Mouse (Mus musculus) intestine, postnatal 0 days (tissue): ENCODE measurements at regions not wholly inside any gene's neighbourhood (a gene's known extent, or its start where the extent isn't known, plus 50 kb on each side); places are given as distances from the start of the nearest gene placed in this dataset.

Experiments
- ATAC-seq: fragments of 200-750 bp; cut with Nextera tagmentation; 2 replicates; pipeline ENCODE4 v1.8.0; 2017; ENCODE audit warnings: mild to moderate bottlenecking, moderate TSS enrichment, moderate library complexity
- H3K27ac ChIP-seq: fragments of 300-500 bp; sonication (generic); 2 replicates; pipeline ENCODE4 v1.5.1; 2014; ENCODE audit warnings: mild to moderate bottlenecking, low read depth, low read length, moderate library complexity
- H3K27me3 ChIP-seq: fragments of 300-500 bp; sonication (generic); replicated peaks from 2 replicates; pipeline ENCODE4 v1.6.1; 2014; ENCODE audit warnings: low read length, mixed read lengths; ENCODE audit not compliant: control insufficient read depth, insufficient read depth
- H3K36me3 ChIP-seq: fragments of 300-500 bp; sonication (generic); 2 replicates; pipeline ENCODE4 v1.6.1; 2014; ENCODE audit warnings: mild to moderate bottlenecking, moderate library complexity; ENCODE audit not compliant: control insufficient read depth, insufficient read depth
- H3K4me1 ChIP-seq: fragments of 300-500 bp; sonication (generic); replicated peaks from 2 replicates; pipeline ENCODE4 v1.6.1; 2014; ENCODE audit warnings: antibody characterized with exemption, low read length, mixed read lengths; ENCODE audit not compliant: control insufficient read depth, insufficient read depth
- H3K4me2 ChIP-seq: fragments of 300-500 bp; sonication (generic); replicated peaks from 2 replicates; pipeline ENCODE4 v1.6.1; 2014; ENCODE audit warnings: low read depth, mild to moderate bottlenecking, moderate library complexity
- H3K4me3 ChIP-seq: fragments of 300-500 bp; sonication (generic); 2 replicates; pipeline ENCODE4 v1.5.1; 2014; ENCODE audit warnings: low read depth, low read length
- H3K9ac ChIP-seq: fragments of 300-500 bp; sonication (generic); 2 replicates; pipeline ENCODE4 v1.6.1; 2014; ENCODE audit warnings: mild to moderate bottlenecking, low read depth, low read length
- H3K9me3 ChIP-seq: fragments of 300-500 bp; sonication (generic); 2 replicates; pipeline ENCODE4 v1.6.1; 2016; ENCODE audit warnings: mixed run types; ENCODE audit not compliant: control insufficient read depth
- CTCF ChIP-seq: sonication (generic); IDR thresholded peaks from 2 replicates; pipeline ENCODE4 v1.5.1; 2016; ENCODE audit warnings: low read depth, mild to moderate bottlenecking, control low read depth, antibody characterized with exemption, moderate library complexity
- WGBS: fragments of 180-500 bp; shearing (Covaris S2); extraction: QIAGEN DNeasy Blood & Tissue Kit; methylation state at CpG from one replicate; pipeline ENCODE4 v1.1.7; 2014; 5-methylcytosine and 5-hydroxymethylcytosine counted together

DNA sequence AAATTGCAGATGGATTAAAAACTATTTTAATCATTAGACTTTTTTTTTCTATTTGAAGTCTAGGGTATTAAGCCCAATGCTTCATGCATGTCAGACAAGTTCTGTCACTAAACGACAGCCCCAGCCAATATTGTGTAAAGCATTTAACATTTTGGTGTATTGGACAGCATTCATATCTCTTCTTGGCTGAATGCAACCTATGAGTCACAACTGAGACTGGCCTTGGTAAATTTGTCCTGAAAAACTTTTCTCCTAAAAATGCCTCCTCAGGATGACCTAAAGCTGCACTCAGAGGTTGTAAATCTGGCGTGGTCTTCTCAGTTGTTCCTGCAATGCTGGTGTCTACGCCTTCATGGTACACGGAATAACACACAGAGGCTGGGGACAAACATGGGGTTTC is 78.7 kb upstream of the Gpr141 start:
- Histone ChIP-seq H3K27me3 (no peaks in the 10 kb centered on the region), H3K9me3 (no peaks in the 10 kb centered on the region), H3K36me3 (no peaks in the 10 kb centered on the region), H3K4me3 (no peak overlapping the region), H3K4me2 (no peak overlapping the region), H3K9ac (no peak overlapping the region), H3K27ac (no peak overlapping the region), H3K4me1 (no peaks in the 10 kb centered on the region)
- no peak for TF ChIP-seq CTCF
- no peak for ATAC-seq
- 85% methylated on average over 4 of the region's 4 CpGs for WGBS

DNA sequence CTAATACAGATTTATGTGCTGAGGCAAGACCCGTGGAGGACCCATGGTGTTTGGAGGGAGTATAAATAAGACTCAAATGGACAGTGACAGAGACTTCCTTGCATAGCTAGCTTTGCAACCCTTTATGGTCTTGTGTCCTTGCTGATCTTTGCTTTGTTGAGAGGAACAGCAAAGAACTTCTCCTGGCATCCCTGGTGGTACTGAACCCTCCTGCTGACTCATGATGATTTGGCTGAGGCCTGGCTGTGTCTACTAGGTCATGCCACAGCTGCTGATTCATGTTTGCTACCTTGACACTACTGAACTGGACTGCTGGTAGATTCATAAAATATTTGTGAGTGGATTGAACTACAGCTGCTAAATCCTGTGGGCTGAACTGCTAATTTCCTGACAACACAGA is 73.1 kb upstream of the Gpr141 start:
- ATAC-seq: no peak
- Histone ChIP-seq H3K27ac (no peak overlapping the region), H3K4me1 (no peaks in the 10 kb centered on the region), H3K9me3 (no peaks in the 10 kb centered on the region), H3K4me3 (no peak overlapping the region), H3K4me2 (no peak overlapping the region), H3K9ac (no peak overlapping the region), H3K27me3 (no peaks in the 10 kb centered on the region), H3K36me3 (no peaks in the 10 kb centered on the region)
- TF ChIP-seq CTCF: no peak
- 85% methylated on average over 1 of the region's 1 CpGs for WGBS

GRCm38 (mm10) chr13:19888983-19889773 is 65.1 kb upstream of the Gpr141 start:
- WGBS: 85% methylated on average over 11 of the region's 11 CpGs
- no peak for TF ChIP-seq CTCF
- Histone ChIP-seq H3K27me3 (no peaks in the 10 kb centered on the region), H3K9me3 (no peaks in the 10 kb centered on the region), H3K27ac (no peak overlapping the region), H3K36me3 (no peaks in the 10 kb centered on the region), H3K4me3 (no peak overlapping the region), H3K9ac (no peak overlapping the region), H3K4me2 (no peak overlapping the region), H3K4me1 (no peaks in the 10 kb centered on the region)
- ATAC-seq: no peak

DNA sequence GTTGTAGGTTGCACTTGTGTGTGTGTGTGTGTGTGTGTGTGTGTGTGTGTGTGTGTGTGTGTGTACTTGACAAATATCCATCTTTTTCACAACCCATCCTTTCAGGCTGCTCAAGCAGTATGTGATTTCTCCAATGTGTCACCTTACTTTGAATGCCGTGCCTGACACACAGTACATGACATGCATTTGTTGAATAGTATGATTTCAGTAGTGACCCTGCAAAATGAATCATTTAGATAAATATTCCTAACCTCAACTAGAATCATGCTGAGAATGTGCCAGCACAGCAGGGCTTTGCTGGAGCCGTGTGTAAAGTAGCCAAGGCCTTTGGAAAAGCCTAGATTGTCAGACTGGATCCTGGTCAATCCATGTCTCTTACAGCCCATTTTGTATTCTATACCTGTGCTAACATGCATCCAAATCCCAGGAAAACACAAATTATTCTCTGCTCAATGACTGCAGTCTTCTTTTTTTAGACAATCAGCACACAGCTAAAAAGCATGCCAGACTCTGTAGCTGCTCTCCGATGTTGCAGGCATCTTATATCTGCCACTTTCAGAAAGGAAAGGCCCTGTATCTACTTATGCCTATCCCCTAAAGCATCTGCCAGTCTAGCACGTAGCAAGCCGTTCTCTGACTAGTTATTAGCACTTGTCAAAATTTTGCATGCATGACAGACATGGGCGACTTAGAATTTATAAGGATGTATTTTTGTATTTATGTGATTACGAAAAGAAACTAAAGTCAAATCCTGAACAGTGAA is 60.0 kb upstream of the Gpr141 start:
- no peaks in the 10 kb centered on the region for H3K4me1 ChIP-seq
- 90% methylated on average over 7 of the region's 7 CpGs for WGBS
- no peak for ATAC-seq
- H3K4me2 ChIP-seq: no peak overlapping the region
- no peak overlapping the region for H3K4me3 ChIP-seq
- no peak for TF ChIP-seq CTCF
- H3K27ac ChIP-seq: no peak overlapping the region
- no peaks in the 10 kb centered on the region for H3K9me3 ChIP-seq
- H3K9ac ChIP-seq: no peak overlapping the region
- H3K27me3 ChIP-seq: no peaks in the 10 kb centered on the region
- no peaks in the 10 kb centered on the region for H3K36me3 ChIP-seq

DNA sequence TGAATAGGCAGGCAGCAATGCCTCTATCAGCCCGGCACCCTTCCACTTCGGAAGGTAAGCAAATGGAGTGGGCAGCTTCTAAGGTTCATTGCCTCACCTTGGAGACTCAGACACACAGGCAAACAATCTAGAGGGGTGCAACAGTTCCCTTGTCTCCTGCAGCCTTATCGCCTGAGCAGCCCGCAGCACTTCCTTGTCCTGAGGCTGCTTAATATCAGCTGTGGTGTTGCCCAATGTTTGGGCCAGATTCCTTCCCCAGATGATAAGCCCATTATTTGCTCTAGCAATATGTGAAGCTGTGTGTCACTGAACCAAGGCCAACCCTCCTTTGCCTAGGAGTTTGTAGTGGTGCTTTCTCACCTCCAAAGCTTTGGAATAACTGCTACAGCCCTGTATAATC is 58.8 kb upstream of the Gpr141 start:
- TF ChIP-seq CTCF: no peak
- Histone ChIP-seq H3K4me1 (no peaks in the 10 kb centered on the region), H3K9me3 (no peaks in the 10 kb centered on the region), H3K9ac (no peak overlapping the region), H3K4me2 (no peak overlapping the region), H3K27me3 (no peaks in the 10 kb centered on the region), H3K4me3 (no peak overlapping the region), H3K27ac (no peak overlapping the region), H3K36me3 (no peaks in the 10 kb centered on the region)
- 34% methylated on average over 4 of the region's 4 CpGs for WGBS
- peak; percentile 65 for ATAC-seq

DNA sequence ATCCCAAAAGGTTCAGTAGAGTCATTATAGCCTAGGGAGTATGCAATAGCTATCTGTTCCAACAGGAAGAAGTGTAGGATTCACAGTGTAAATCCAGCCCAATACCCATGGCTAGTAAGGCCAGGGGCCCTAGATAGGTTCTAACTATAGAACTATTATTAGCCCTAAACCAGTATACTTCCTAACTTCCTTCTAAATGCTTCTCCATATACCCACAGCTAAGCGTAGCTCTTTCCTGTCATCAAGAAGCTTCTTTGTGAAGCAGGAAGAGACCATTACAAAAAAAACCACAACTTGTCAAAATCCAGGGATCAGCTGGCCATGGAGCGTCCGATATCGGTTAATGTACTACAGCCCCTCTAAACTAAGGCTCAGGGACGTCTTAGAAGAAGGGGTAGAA is 57.7 kb upstream of the Gpr141 start:
- H3K27me3 ChIP-seq: no peaks in the 10 kb centered on the region
- WGBS: 83% methylated on average over 5 of the region's 5 CpGs
- TF ChIP-seq CTCF: no peak
- no peak overlapping the region for H3K27ac ChIP-seq
- H3K4me3 ChIP-seq: no peak overlapping the region
- H3K9ac ChIP-seq: no peak overlapping the region
- no peaks in the 10 kb centered on the region for H3K9me3 ChIP-seq
- no peaks in the 10 kb centered on the region for H3K36me3 ChIP-seq
- no peak for ATAC-seq
- H3K4me1 ChIP-seq: no peaks in the 10 kb centered on the region
- H3K4me2 ChIP-seq: no peak overlapping the region
